9 mouse cellular contexts compared by ENCODE assay signal in genomic region chr16:73097176-73097575, GRCm38 (mm10).
DNase-seq lines count a peak whose midpoint lies in the region; ATAC-seq and TF ChIP-seq lines count a peak whose summit lies in the region.
"Had no signal": no experiment of that assay in that cellular context is flagged by ENCODE, and none has a peak within 500 bp of the region (broad histone marks: within the 10 kb centered on the region; RNA-seq: fewer than 3 reads in every experiment).

No protein-coding gene starts in this region.

- 0 out of 2 replicates have a peak overlapping the region, but pooled peaks have one; percentile 1 for H3K4me2 ChIP-seq in stomach, embryonic 14.5 days (replicated peaks; ENCODE audit: low read depth, low read length)
- H3K4me2 ChIP-seq in stomach, postnatal 0 days (replicated peaks; ENCODE audit: low read depth) = no peak overlapping the region
- H3K4me2 ChIP-seq in limb, embryonic 12.5 days = peak overlapping the region; percentile 47
- H3K4me2 ChIP-seq in intestine, embryonic 15.5 days (replicated peaks) = no peak overlapping the region

- TF ChIP-seq POLR2A in embryonic fibroblast, embryonic 13.5 days (IDR thresholded peaks at IDR 0.05; ENCODE audit: low read depth, low read length) = no peak

- no peaks in the 10 kb centered on the region for H3K9me3 ChIP-seq in stomach, embryonic 14.5 days (ENCODE audit: control insufficient read depth, low read depth, low read length)
- H3K9me3 ChIP-seq in stomach, postnatal 0 days (ENCODE audit: control insufficient read depth, low read length) = no peaks in the 10 kb centered on the region
- H3K9me3 ChIP-seq in limb, embryonic 12.5 days = no peaks in the 10 kb centered on the region
- no peaks in the 10 kb centered on the region for H3K9me3 ChIP-seq in intestine, embryonic 15.5 days

- 39% methylated on average over 14 of the region's 14 CpGs for WGBS in stomach, embryonic 14.5 days
- 43% methylated on average over 14 of the region's 14 CpGs for WGBS in stomach, postnatal 0 days
- 6% methylated on average over 14 of the region's 14 CpGs for WGBS in limb, embryonic 12.5 days
- WGBS in intestine, embryonic 15.5 days = 52% methylated on average over 14 of the region's 14 CpGs

- no peak for DNase-seq in stomach, postnatal 0 days (ENCODE audit: low spot score)
- DNase-seq in gastrocnemius, postnatal 25 days = no peak
- DNase-seq in B cell, adult 2 months = no peak
- DNase-seq: cerebellum, postnatal 36 days; lung, adult 2 months had no signal

- no peak overlapping the region for H3K4me3 ChIP-seq in stomach, embryonic 14.5 days (ENCODE audit: low read depth, low read length)
- H3K4me3 ChIP-seq in stomach, postnatal 0 days (ENCODE audit: low read depth, low read length) = no peak overlapping the region
- no peak overlapping the region for H3K4me3 ChIP-seq in embryonic fibroblast, embryonic 13.5 days (ENCODE audit: insufficient read depth, low read length)
- peak overlapping the region; percentile 15 for H3K4me3 ChIP-seq in limb, embryonic 12.5 days (replicated peaks)
- no peak overlapping the region for H3K4me3 ChIP-seq in intestine, embryonic 15.5 days (replicated peaks)

- no peaks in the 10 kb centered on the region for H3K36me3 ChIP-seq in stomach, embryonic 14.5 days (ENCODE audit: control insufficient read depth, insufficient read depth, low read length)
- no peaks in the 10 kb centered on the region for H3K36me3 ChIP-seq in stomach, postnatal 0 days (ENCODE audit: control insufficient read depth, insufficient read depth, low read length)
- H3K36me3 ChIP-seq in limb, embryonic 12.5 days = no peaks in the 10 kb centered on the region
- H3K36me3 ChIP-seq in intestine, embryonic 15.5 days = no peaks in the 10 kb centered on the region

- TF ChIP-seq EP300 in stomach, postnatal 0 days (optimal IDR thresholded peaks at IDR 0.05) = no peak

- ATAC-seq in stomach, embryonic 14.5 days (ENCODE audit: insufficient number of reproducible peaks, insufficient read depth, low FRiP score, low read depth) = no peak
- no peak for ATAC-seq in stomach, postnatal 0 days (ENCODE audit: low FRiP score, low TSS enrichment)
- no peak for ATAC-seq in limb, embryonic 12.5 days (ENCODE audit: insufficient number of reproducible peaks, insufficient read depth, low FRiP score, low TSS enrichment, low read depth)
- ATAC-seq in intestine, embryonic 15.5 days = no peak

- no peak overlapping the region for H3K27ac ChIP-seq in stomach, embryonic 14.5 days (ENCODE audit: low read length)
- no peak overlapping the region for H3K27ac ChIP-seq in stomach, postnatal 0 days (replicated peaks)
- H3K27ac ChIP-seq in embryonic fibroblast, embryonic 13.5 days (ENCODE audit: insufficient read depth, low read length) = peak overlapping the region; percentile 36; the same call in 1 of the 2 replicates
- peak overlapping the region; percentile 75 for H3K27ac ChIP-seq in limb, embryonic 12.5 days
- no peak overlapping the region for H3K27ac ChIP-seq in intestine, embryonic 15.5 days

- H3K9ac ChIP-seq in stomach, embryonic 14.5 days (replicated peaks; ENCODE audit: low read depth, low read length) = no peak overlapping the region
- H3K9ac ChIP-seq in stomach, postnatal 0 days (ENCODE audit: low read length) = no peak overlapping the region
- H3K9ac ChIP-seq in limb, embryonic 12.5 days (replicated peaks) = 0 out of 2 replicates have a peak overlapping the region, but pooled peaks have one; percentile 4
- no peak overlapping the region for H3K9ac ChIP-seq in intestine, embryonic 15.5 days

- no peaks in the 10 kb centered on the region for H3K27me3 ChIP-seq in stomach, embryonic 14.5 days (ENCODE audit: control insufficient read depth, insufficient read depth, low read length)
- H3K27me3 ChIP-seq in stomach, postnatal 0 days (ENCODE audit: control insufficient read depth, insufficient read depth, low read length) = no peaks in the 10 kb centered on the region
- H3K27me3 ChIP-seq in limb, embryonic 12.5 days = no peaks in the 10 kb centered on the region
- no peaks in the 10 kb centered on the region for H3K27me3 ChIP-seq in intestine, embryonic 15.5 days (replicated peaks)

- no peak for TF ChIP-seq CTCF in stomach, postnatal 0 days (IDR thresholded peaks at IDR 0.05; ENCODE audit: low read depth)
- TF ChIP-seq CTCF in embryonic fibroblast, embryonic 13.5 days (IDR thresholded peaks at IDR 0.05; ENCODE audit: borderline replicate concordance, insufficient read depth, low read length) = no peak

- H3K4me1 ChIP-seq in stomach, embryonic 14.5 days (ENCODE audit: control insufficient read depth, insufficient read depth, low read length) = no peaks in the 10 kb centered on the region; the same call in 1 of the 2 replicates
- no peaks in the 10 kb centered on the region for H3K4me1 ChIP-seq in stomach, postnatal 0 days (replicated peaks; ENCODE audit: control insufficient read depth, insufficient read depth)
- peaks cover 7% of the 10 kb centered on the region for H3K4me1 ChIP-seq in embryonic fibroblast, embryonic 13.5 days (ENCODE audit: control insufficient read depth, insufficient read depth, low read length)
- H3K4me1 ChIP-seq in limb, embryonic 12.5 days (replicated peaks) = peaks cover 38% of the 10 kb centered on the region
- no peaks in the 10 kb centered on the region for H3K4me1 ChIP-seq in intestine, embryonic 15.5 days (replicated peaks)

Comparison
In these comparisons a context has a peak if more than half of its experiments do, and no peak if none do; other contexts are left out.
1. H3K4me2 ChIP-seq: peak in stomach, embryonic 14.5 days (single experiment) and limb, embryonic 12.5 days (single experiment); none in stomach, postnatal 0 days (single experiment) and intestine, embryonic 15.5 days (single experiment).
2. H3K27ac ChIP-seq: peak in embryonic fibroblast, embryonic 13.5 days (single experiment) and limb, embryonic 12.5 days (single experiment); none in stomach, embryonic 14.5 days (single experiment), stomach, postnatal 0 days (single experiment) and intestine, embryonic 15.5 days (single experiment).